Mouse (Mus musculus): Measurements from ENCODE around the gene Mknk2. TPM values are rescaled to one million over a fixed set of nuclear protein-coding genes. Genes with fewer than 3 reads are reported as not detected.
"Not testable (repeated sequence)": the region's sequence is repeated elsewhere in the genome, so short reads cannot be mapped to it uniquely, and the experiment has no call there.

Gene Mknk2
- polyA plus RNA-seq, 2 experiments = 58.7 to 59.7 TPM

DNA sequence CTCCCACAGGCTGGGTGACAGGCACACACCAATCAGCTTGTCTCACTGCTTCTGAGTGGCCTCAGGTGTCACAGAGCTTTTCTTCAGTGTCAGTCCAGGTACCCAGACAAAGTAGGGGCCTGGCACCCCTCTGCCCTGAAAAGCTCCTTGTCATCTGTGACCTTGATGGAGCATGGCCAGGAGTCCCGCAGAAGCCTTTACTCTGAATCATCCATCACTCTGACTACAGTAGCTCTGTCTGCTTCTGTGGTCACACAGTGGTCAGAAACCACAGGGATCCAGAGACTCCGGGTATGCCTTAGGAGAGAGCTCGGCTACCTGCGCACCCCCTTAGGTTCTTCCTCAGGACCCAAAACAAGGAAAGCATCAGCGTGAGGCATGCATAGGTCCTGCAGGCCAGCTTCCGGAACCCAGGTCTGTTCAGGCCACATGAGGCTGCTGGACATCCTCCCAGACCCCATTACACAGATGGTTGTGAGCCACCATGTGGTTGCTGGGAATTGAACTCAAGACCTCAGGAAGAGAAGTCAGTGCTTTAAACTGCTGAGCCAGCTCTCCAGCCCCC lies 24.7 kb downstream of the Mknk2 start:
- DNase-seq (ENCODE audit: low read depth in 3 of 3, low spot score in 3 of 3) = no peak
- Histone ChIP-seq H3K36me3 (replicated peaks; ENCODE audit: control insufficient read depth, insufficient read depth, low read depth) (no peaks in the 10 kb centered on the region), H3K4me1 (replicated peaks; ENCODE audit: control insufficient read depth in 2 of 2, insufficient read depth in 2 of 2, low read length in 1 of 2) (peaks cover 14 to 22% of the 10 kb centered on the region in 2 experiments), H3K4me2 (ENCODE audit: low read depth) (no peak overlapping the region), H3K27ac (no peak overlapping the region), H3K4me3 (ENCODE audit: insufficient read depth in 1 of 2, low read depth in 2 of 2, low read length in 2 of 2) (no peak overlapping the region), H3K9ac (replicated peaks) (no peak overlapping the region), H3K9me3 (ENCODE audit: control insufficient read depth, low read length) (no peaks in the 10 kb centered on the region), H3K27me3 (ENCODE audit: control insufficient read depth, insufficient read depth, low read length) (no peaks in the 10 kb centered on the region)
- TF ChIP-seq CTCF (IDR thresholded peaks at IDR 0.05; ENCODE audit: low read depth) (no peak), EP300 (IDR thresholded peaks at IDR 0.05; ENCODE audit: low read depth) (no peak)
- ATAC-seq (ENCODE audit: insufficient read depth) = no peak
- whole genome bisulfite sequencing (ENCODE audit: insufficient replicate concordance) = 69% methylated on average over 6 of the region's 6 CpGs

DNA sequence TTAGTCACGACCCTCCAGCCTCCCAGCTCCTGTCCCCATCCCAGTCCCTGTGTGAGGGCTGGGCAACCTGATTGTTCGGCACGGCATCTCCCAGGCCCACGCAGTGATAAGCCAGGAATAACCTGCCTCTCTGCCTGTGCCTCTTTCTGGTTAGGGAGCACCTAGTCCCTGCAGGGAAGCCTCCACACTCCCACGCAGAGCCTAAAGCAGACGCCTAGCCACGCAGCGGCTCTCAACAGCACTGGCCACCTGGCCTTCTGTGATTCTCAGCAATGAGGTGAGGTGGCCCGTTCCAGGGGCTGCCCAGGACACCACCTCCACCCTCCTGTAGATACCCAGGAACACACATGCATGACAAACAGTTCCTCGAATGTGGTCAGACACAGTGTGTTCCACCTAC lies 27.5 kb downstream of the Mknk2 start:
- H3K4me3 ChIP-seq (ENCODE audit: insufficient read depth in 1 of 2, low read depth in 2 of 2, low read length in 2 of 2) = no peak overlapping the region
- no peaks in the 10 kb centered on the region for H3K9me3 ChIP-seq (ENCODE audit: control insufficient read depth, low read length)
- ATAC-seq (ENCODE audit: insufficient read depth) (no peak), DNase-seq (ENCODE audit: low read depth in 3 of 3, low spot score in 3 of 3) (no peak)
- TF ChIP-seq CTCF (IDR thresholded peaks at IDR 0.05; ENCODE audit: low read depth) (no peak), EP300 (IDR thresholded peaks at IDR 0.05; ENCODE audit: low read depth) (no peak)
- H3K4me1 ChIP-seq (replicated peaks; ENCODE audit: control insufficient read depth in 2 of 2, insufficient read depth in 2 of 2, low read length in 1 of 2) = peaks cover 1 to 4% of the 10 kb centered on the region in 2 experiments; a peak in 3 of 4 replicates
- H3K9ac ChIP-seq (replicated peaks) = no peak overlapping the region
- H3K27ac ChIP-seq = no peak overlapping the region
- no peaks in the 10 kb centered on the region for H3K27me3 ChIP-seq (ENCODE audit: control insufficient read depth, insufficient read depth, low read length)
- H3K36me3 ChIP-seq (replicated peaks; ENCODE audit: control insufficient read depth, insufficient read depth, low read depth) = no peaks in the 10 kb centered on the region
- 83% methylated on average over 10 of the region's 10 CpGs for WGBS (ENCODE audit: insufficient replicate concordance)
- no peak overlapping the region for H3K4me2 ChIP-seq (ENCODE audit: low read depth)

DNA sequence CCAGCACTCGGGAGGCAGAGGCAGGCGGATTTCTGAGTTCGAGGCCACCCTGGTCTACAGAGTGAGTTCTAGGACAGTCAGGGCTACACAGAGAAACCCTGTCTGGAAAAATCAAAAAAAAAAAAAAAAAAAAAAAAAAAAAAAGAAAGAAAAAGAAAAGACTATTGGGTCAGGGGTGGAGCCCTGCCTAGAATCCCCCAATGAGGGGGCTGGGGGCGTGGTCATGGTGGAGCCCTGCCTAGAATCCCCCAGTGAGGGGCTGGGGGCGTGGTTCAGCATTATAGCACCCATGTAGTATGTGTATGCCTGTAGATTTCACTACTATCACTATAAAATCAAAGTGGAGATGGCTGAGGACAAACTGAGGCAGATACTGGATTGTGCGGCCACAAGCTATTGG lies 28.0 kb downstream of the Mknk2 start:
- DNase-seq (ENCODE audit: low read depth in 3 of 3, low spot score in 3 of 3); H3K4me1 ChIP-seq (replicated peaks; ENCODE audit: control insufficient read depth in 2 of 2, insufficient read depth in 2 of 2, low read length in 1 of 2); H3K27me3 ChIP-seq (ENCODE audit: control insufficient read depth, insufficient read depth, low read length); ATAC-seq (ENCODE audit: insufficient read depth); H3K9ac ChIP-seq (replicated peaks); H3K4me2 ChIP-seq (ENCODE audit: low read depth); H3K9me3 ChIP-seq (ENCODE audit: control insufficient read depth, low read length); H3K4me3 ChIP-seq (ENCODE audit: insufficient read depth in 1 of 2, low read depth in 2 of 2, low read length in 2 of 2); H3K27ac ChIP-seq; H3K36me3 ChIP-seq (replicated peaks; ENCODE audit: control insufficient read depth, insufficient read depth, low read depth): not testable (repeated sequence)
- WGBS (ENCODE audit: insufficient replicate concordance) = 68% methylated on average over 6 of the region's 6 CpGs

DNA sequence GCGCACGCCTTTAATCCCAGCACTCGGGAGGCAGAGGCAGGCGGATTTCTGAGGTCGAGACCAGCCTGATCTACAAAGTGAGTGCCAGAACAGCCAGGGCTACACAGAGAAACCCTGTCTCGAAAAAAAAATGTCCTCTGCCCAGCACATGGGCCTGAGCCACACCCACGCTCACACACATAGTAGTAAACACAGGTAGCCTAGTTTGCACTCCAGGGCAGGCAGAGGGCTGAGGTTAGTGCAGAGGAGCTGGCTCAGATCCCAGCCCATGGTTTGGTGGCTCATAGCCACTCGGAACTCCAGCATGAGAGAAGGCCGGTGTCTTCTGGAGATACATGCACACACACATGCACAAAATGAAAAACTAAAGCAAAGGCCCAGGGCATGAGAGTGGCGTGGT lies 31.0 kb downstream of the Mknk2 start:
- WGBS (ENCODE audit: insufficient replicate concordance) = 77% methylated on average over 10 of the region's 10 CpGs
- no peak for DNase-seq (ENCODE audit: low read depth in 3 of 3, low spot score in 3 of 3)
- Histone ChIP-seq H3K4me3 (ENCODE audit: insufficient read depth in 1 of 2, low read depth in 2 of 2, low read length in 2 of 2) (no peak overlapping the region), H3K4me1 (replicated peaks; ENCODE audit: control insufficient read depth in 2 of 2, insufficient read depth in 2 of 2, low read length in 1 of 2) (no peaks in the 10 kb centered on the region), H3K36me3 (replicated peaks; ENCODE audit: control insufficient read depth, insufficient read depth, low read depth) (no peaks in the 10 kb centered on the region; the same call in none of the 2 replicates), H3K9ac (replicated peaks) (no peak overlapping the region), H3K4me2 (ENCODE audit: low read depth) (no peak overlapping the region), H3K27me3 (ENCODE audit: control insufficient read depth, insufficient read depth, low read length) (no peaks in the 10 kb centered on the region), H3K9me3 (ENCODE audit: control insufficient read depth, low read length) (no peaks in the 10 kb centered on the region), H3K27ac (no peak overlapping the region)
- ATAC-seq (ENCODE audit: insufficient read depth) = no peak
- TF ChIP-seq CTCF (IDR thresholded peaks at IDR 0.05; ENCODE audit: low read depth) = no peak

DNA sequence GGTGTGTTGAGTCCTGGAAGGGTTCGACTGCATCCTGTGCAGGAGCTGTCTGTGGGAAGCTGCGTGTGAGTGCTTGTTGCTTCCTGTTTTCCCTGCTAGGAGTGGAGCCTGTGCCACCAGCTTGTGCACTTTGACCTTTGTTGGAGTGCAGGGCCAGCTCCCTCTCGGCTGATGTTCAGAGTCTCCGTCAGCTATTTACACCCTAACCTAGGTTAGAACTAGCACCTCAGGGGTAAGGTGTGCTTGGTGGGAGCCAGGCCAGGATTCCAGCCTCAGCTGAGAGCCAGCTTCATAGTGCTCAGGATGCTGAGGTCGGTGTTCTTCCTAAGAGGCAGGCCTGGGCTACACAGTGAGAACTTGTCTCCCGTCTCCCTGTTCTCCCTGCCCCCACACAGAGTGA lies 42.6 kb downstream of the Mknk2 start:
- WGBS (ENCODE audit: insufficient replicate concordance) = 74% methylated on average over 6 of the region's 6 CpGs
- Histone ChIP-seq H3K36me3 (replicated peaks; ENCODE audit: control insufficient read depth, insufficient read depth, low read depth) (peaks cover 31% of the 10 kb centered on the region), H3K4me1 (replicated peaks; ENCODE audit: control insufficient read depth in 2 of 2, insufficient read depth in 2 of 2, low read length in 1 of 2) (no peaks in the 10 kb centered on the region), H3K4me3 (ENCODE audit: insufficient read depth in 1 of 2, low read depth in 2 of 2, low read length in 2 of 2) (no peak overlapping the region), H3K9me3 (ENCODE audit: control insufficient read depth, low read length) (no peaks in the 10 kb centered on the region), H3K27me3 (ENCODE audit: control insufficient read depth, insufficient read depth, low read length) (no peaks in the 10 kb centered on the region), H3K27ac (no peak overlapping the region), H3K9ac (replicated peaks) (no peak overlapping the region), H3K4me2 (ENCODE audit: low read depth) (no peak overlapping the region)
- DNase-seq (ENCODE audit: low read depth in 3 of 3, low spot score in 3 of 3) = no peak
- no peak for ATAC-seq (ENCODE audit: insufficient read depth)
- TF ChIP-seq CTCF (IDR thresholded peaks at IDR 0.05; ENCODE audit: low read depth) (no peak), EP300 (IDR thresholded peaks at IDR 0.05; ENCODE audit: low read depth) (no peak)
